Mouse (Mus musculus): Measurements from ENCODE around the gene Rin1. TPM values are rescaled to one million over a fixed set of nuclear protein-coding genes. Genes with fewer than 3 reads are reported as not detected.

Gene Rin1
- polyA plus RNA-seq, 1 experiment from 2014 or later, result 4.8 TPM

DNA sequence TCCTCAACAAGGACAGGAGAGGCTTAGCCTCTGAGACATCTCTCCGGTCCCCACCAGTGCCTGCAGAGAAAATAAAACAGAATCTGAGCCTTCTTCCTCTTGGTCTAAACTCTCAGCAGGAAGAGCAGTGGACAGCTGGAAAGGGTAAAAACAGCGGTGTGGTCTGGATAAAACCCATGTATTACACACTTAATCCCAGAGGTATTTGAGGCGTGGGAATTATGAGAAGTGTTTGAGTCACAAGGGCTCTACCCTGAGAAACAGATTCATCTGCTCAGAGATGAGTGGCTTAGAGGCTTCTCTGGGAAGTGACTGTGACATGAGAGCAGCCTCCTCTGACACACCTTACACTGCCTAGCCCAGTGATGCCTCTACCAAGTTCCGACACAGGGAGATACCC is 32.7 kb upstream of the Rin1 start:
- Histone ChIP-seq H3K4me1 (ENCODE audit: control insufficient read depth, insufficient read depth, low read length) (peaks cover 8% of the 10 kb centered on the region; the same call in 1 of the 2 replicates), H3K27me3 (ENCODE audit: control insufficient read depth, insufficient read depth, low read length) (no peaks in the 10 kb centered on the region), H3K9ac (ENCODE audit: low read depth, low read length) (no peak overlapping the region), H3K4me2 (replicated peaks; ENCODE audit: low read depth, low read length) (no peak overlapping the region), H3K9me3 (ENCODE audit: control insufficient read depth, low read length) (no peaks in the 10 kb centered on the region), H3K27ac (ENCODE audit: low read depth, low read length) (no peak overlapping the region), H3K36me3 (ENCODE audit: control insufficient read depth, insufficient read depth, low read length) (no peaks in the 10 kb centered on the region), H3K4me3 (ENCODE audit: low read length) (no peak overlapping the region)
- WGBS, result 90% methylated on average over 4 of the region's 4 CpGs
- ATAC-seq (ENCODE audit: low FRiP score, low TSS enrichment), result no peak

DNA sequence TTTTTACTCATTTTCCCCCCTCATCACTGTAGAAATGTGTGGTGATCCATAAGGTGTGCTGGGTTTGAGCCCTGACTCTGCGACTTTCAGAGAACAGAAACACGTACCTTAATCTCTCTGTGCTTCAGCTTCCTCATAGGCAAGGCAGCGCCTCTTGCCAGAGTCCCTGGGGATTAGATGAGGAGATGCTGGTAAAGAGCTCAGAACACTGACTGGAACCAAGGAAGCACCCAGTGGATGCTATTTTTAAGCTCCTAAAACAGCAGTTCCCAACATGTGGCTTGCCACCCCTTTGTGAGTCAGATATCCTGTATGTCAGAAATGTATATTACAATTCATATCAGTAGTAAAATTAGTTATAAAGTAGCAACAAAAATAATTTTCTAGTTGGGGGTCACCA is 32.1 kb upstream of the Rin1 start:
- Histone ChIP-seq H3K4me1 (ENCODE audit: control insufficient read depth, insufficient read depth, low read length) (peaks cover 8% of the 10 kb centered on the region; the same call in 1 of the 2 replicates), H3K9me3 (ENCODE audit: control insufficient read depth, low read length) (no peaks in the 10 kb centered on the region), H3K27ac (ENCODE audit: low read depth, low read length) (no peak overlapping the region), H3K9ac (ENCODE audit: low read depth, low read length) (no peak overlapping the region), H3K4me3 (ENCODE audit: low read length) (no peak overlapping the region), H3K4me2 (replicated peaks; ENCODE audit: low read depth, low read length) (no peak overlapping the region), H3K27me3 (ENCODE audit: control insufficient read depth, insufficient read depth, low read length) (no peaks in the 10 kb centered on the region), H3K36me3 (ENCODE audit: control insufficient read depth, insufficient read depth, low read length) (no peaks in the 10 kb centered on the region)
- 86% methylated on average over 3 of the region's 3 CpGs for WGBS
- ATAC-seq (ENCODE audit: low FRiP score, low TSS enrichment), result no peak

DNA sequence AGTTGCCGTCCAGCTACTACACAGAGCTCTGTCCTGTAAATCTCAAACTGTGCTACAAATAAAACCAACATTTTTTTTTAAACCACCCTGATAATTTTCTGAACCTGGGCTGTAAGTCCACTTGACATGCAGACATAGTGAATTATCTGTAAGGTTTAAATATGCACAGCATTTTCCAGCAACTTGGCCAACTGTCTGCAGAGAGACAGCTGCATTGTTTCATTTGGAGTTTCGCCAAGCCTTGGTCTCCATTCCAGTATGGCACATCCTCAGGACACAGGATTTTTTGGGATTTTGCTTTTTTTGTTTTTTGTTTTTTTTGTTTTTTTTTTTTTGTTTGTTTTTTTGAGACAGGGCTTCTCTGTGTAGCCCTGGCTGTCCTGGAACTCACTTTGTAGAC is 28.9 kb upstream of the Rin1 start:
- H3K4me3 ChIP-seq (ENCODE audit: low read length), result no peak overlapping the region
- ATAC-seq (ENCODE audit: low FRiP score, low TSS enrichment), result no peak
- 77% methylated on average over 2 of the region's 2 CpGs for WGBS

DNA sequence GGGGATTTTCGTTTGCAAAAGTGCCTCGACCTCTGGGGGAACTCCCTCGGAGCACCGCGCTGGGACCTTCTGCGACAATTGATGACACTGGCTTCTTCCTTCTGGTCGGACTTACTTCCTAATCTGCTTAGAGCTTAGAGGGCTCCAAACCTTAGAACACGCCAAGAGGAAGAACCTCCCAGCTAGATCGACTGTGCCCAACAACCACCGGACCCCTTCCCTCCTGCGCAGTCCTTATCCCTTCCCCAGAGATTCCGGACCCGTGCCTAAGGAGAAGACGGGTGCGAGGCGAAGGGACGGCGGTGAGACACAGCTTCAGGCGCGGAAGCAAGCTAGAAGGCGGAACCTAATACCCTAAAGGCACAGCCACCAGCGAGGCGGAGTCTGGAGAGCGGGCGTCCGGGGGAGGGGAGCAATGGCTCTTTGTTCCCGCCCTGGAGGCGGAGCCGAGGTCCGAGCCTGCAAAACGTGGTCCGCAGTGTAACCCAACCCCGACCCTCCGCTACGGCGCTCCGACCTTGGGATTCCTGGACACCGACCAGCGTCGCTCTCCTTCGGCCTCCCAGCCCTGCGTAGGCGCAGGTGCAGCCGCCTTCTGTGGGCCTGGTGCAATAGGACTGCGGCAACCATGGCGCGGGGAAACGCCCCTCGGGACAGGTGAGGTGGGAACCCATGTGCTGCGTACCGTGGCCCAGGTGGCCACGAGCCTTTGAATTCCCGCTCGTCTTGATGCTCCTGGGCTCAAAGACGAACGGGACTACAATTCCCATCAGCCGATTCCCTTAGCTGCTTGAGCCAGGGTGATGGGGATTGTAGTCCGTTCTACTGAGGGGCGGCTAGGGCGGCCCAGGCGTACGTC is 26.4 kb upstream of the Rin1 start, which contains the start of gene Slc29a2:
Gene Slc29a2 (plus strand): TSS at position 240 of the 859 bp plus-strand sequence.
- WGBS, result under 1% methylated on average over 62 of the region's 62 CpGs
- Histone ChIP-seq H3K36me3 (ENCODE audit: control insufficient read depth, insufficient read depth, low read length) (peaks cover 24% of the 10 kb centered on the region), H3K27ac (ENCODE audit: low read depth, low read length) (peak within 1 kb of the TSS; percentile 77), H3K4me3 (ENCODE audit: low read length) (peak within 1 kb of the TSS; percentile 67), H3K9ac (ENCODE audit: low read depth, low read length) (peak within 1 kb of the TSS; percentile 74), H3K27me3 (ENCODE audit: control insufficient read depth, insufficient read depth, low read length) (no peaks in the 10 kb centered on the region), H3K4me2 (replicated peaks; ENCODE audit: low read depth, low read length) (peak within 1 kb of the TSS; percentile 91), H3K9me3 (ENCODE audit: control insufficient read depth, low read length) (no peaks in the 10 kb centered on the region), H3K4me1 (ENCODE audit: control insufficient read depth, insufficient read depth, low read length) (0 out of 2 replicates have a peak, but pooled peaks cover 4% of the 10 kb centered on the region)
- ATAC-seq (ENCODE audit: low FRiP score, low TSS enrichment), result peak; percentile 96

More for the DNA sequence above, 28.9 kb upstream of the Rin1 start:
- Histone ChIP-seq H3K4me2 (replicated peaks; ENCODE audit: low read depth, low read length) (no peak overlapping the region), H3K9me3 (ENCODE audit: control insufficient read depth, low read length) (no peaks in the 10 kb centered on the region), H3K9ac (ENCODE audit: low read depth, low read length) (no peak overlapping the region), H3K4me1 (ENCODE audit: control insufficient read depth, insufficient read depth, low read length) (peaks cover 7% of the 10 kb centered on the region; the same call in 1 of the 2 replicates), H3K36me3 (ENCODE audit: control insufficient read depth, insufficient read depth, low read length) (0 out of 2 replicates have a peak, but pooled peaks cover 5% of the 10 kb centered on the region), H3K27me3 (ENCODE audit: control insufficient read depth, insufficient read depth, low read length) (no peaks in the 10 kb centered on the region), H3K27ac (ENCODE audit: low read depth, low read length) (no peak overlapping the region)

DNA sequence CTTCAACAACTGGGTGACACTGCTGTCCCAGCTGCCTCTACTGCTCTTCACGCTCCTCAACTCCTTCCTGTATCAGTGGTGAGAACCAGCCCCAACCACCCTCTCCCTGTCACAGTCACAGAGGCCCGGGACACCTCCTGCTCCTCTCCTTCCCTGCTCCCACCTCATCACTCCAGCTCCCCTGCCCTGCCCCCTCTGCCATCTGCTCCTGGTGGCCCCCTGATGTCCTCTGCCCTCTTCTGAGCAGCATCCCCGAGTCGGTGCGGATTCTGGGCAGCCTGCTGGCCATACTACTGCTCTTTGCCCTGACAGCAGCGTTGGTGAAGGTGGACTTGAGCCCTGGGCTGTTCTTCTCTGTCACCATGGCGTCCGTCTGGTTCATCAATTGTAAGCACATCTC is 24.2 kb upstream of the Rin1 start:
- 91% methylated on average over 8 of the region's 8 CpGs for WGBS
- H3K27ac ChIP-seq (ENCODE audit: low read depth, low read length), result no peak overlapping the region
- no peak overlapping the region for H3K4me3 ChIP-seq (ENCODE audit: low read length)
- H3K9ac ChIP-seq (ENCODE audit: low read depth, low read length), result no peak overlapping the region
- H3K4me2 ChIP-seq (replicated peaks; ENCODE audit: low read depth, low read length), result no peak overlapping the region
- no peaks in the 10 kb centered on the region for H3K27me3 ChIP-seq (ENCODE audit: control insufficient read depth, insufficient read depth, low read length)
- ATAC-seq (ENCODE audit: low FRiP score, low TSS enrichment), result no peak
- H3K4me1 ChIP-seq (ENCODE audit: control insufficient read depth, insufficient read depth, low read length), result 0 out of 2 replicates have a peak, but pooled peaks cover 4% of the 10 kb centered on the region
- H3K36me3 ChIP-seq (ENCODE audit: control insufficient read depth, insufficient read depth, low read length), result peaks cover 34% of the 10 kb centered on the region
- H3K9me3 ChIP-seq (ENCODE audit: control insufficient read depth, low read length), result no peaks in the 10 kb centered on the region

DNA sequence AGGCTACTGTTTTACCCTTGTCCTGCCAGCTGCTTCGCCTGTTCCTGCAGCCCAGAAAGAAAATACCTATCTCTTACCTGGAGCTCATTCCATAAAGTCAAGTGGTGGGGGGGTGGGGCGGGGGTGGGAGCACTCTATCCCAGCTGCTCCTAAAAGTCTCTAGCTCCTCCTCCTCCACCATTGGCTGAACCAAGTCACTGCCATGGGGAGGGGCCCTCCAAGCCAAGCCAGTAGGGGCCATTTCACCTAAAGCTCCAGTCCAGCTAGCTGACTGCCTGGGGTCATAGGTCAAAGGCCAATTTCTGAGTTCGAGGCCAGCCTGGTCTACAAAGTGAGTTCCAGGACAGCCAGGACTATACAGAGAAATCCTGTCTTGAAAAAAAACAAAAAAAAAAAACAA is 17.6 kb upstream of the Rin1 start:
- no peak overlapping the region for H3K27ac ChIP-seq (ENCODE audit: low read depth, low read length)
- peaks cover 24% of the 10 kb centered on the region for H3K36me3 ChIP-seq (ENCODE audit: control insufficient read depth, insufficient read depth, low read length)
- no peak overlapping the region for H3K9ac ChIP-seq (ENCODE audit: low read depth, low read length)
- 80% methylated on average over 3 of the region's 3 CpGs for WGBS
- no peak for ATAC-seq (ENCODE audit: low FRiP score, low TSS enrichment)
- no peak overlapping the region for H3K4me3 ChIP-seq (ENCODE audit: low read length)
- H3K27me3 ChIP-seq (ENCODE audit: control insufficient read depth, insufficient read depth, low read length), result no peaks in the 10 kb centered on the region
- 0 out of 2 replicates have a peak, but pooled peaks cover under 1% of the 10 kb centered on the region for H3K4me1 ChIP-seq (ENCODE audit: control insufficient read depth, insufficient read depth, low read length)
- no peak overlapping the region for H3K4me2 ChIP-seq (replicated peaks; ENCODE audit: low read depth, low read length)
- H3K9me3 ChIP-seq (ENCODE audit: control insufficient read depth, low read length), result no peaks in the 10 kb centered on the region

DNA sequence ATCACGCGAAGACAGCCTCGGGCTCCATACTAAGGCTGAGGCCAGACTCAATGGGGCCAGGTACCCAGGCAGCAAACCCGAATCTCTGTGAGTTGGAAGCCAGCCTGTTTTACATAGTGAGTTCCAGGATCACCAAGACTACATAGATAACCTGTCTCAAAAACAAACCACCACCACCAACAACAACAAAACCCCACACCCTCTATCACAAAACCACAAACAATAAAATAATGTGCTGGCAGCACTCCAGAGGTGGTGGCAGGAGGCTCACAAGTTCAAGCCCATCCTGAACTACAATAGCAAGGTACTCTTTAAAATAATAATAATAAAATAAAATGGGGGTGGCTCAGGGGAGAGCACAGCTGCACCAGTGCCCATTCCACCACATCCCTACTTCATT is 13.7 kb upstream of the Rin1 start:
- 86% methylated on average over 4 of the region's 4 CpGs for WGBS

DNA sequence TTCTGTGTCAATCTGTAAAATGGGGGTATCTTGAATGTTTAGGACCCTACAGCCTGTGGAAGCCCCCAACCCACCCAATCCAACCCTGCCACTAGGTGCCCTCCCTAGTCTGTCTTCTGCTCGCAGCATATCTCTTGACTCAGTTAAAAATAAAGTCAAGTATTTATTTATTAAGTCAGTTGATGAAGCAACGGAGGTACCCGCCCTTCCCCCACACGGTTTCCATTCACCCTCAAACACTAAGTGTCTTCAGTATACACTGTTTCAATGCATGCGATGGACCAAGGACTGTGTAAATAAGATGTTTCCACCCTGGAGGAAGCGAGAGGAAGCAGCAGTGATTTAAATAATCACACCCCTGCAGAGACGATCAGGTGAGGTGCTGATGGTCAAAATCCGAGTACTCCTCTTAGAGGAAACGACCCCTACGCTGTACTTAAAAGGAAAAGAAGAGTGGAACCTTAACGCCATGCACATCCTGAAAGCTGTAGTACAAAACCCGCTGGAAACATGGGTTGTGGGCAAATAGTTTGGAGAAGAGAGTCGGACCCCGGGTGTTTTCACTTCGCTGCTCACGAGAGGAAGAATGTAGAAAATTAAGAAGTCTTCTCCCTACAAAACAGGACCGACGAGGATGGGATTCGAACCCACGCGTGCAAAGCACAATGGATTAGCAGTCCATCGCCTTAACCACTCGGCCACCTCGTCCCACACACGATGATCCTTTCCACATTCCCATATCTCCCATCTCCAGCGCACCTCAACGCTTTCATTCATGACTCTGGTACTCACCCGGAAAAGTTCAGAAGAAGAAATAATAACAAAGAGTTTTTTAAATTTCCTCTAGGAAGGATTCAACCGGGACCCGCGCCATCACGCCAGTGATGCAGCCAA is 12.4 kb upstream of the Rin1 start:
- Histone ChIP-seq H3K4me3 (ENCODE audit: low read length) (peak overlapping the region; percentile 80), H3K9ac (ENCODE audit: low read depth, low read length) (peak overlapping the region; percentile 91), H3K4me1 (ENCODE audit: control insufficient read depth, insufficient read depth, low read length) (peaks cover 24% of the 10 kb centered on the region), H3K27me3 (ENCODE audit: control insufficient read depth, insufficient read depth, low read length) (no peaks in the 10 kb centered on the region), H3K9me3 (ENCODE audit: control insufficient read depth, low read length) (no peaks in the 10 kb centered on the region), H3K4me2 (replicated peaks; ENCODE audit: low read depth, low read length) (peak overlapping the region; percentile 99), H3K27ac (ENCODE audit: low read depth, low read length) (peak overlapping the region; percentile 88; the same call in 1 of the 2 replicates), H3K36me3 (ENCODE audit: control insufficient read depth, insufficient read depth, low read length) (no peaks in the 10 kb centered on the region)
- peak; percentile 56 for ATAC-seq (ENCODE audit: low FRiP score, low TSS enrichment)
- 5% methylated on average over 32 of the region's 32 CpGs for WGBS

More for the DNA sequence above, 13.7 kb upstream of the Rin1 start:
- Histone ChIP-seq H3K9ac (ENCODE audit: low read depth, low read length) (no peak overlapping the region), H3K4me3 (ENCODE audit: low read length) (no peak overlapping the region), H3K36me3 (ENCODE audit: control insufficient read depth, insufficient read depth, low read length) (peaks cover under 1% of the 10 kb centered on the region; the same call in 1 of the 2 replicates), H3K4me1 (ENCODE audit: control insufficient read depth, insufficient read depth, low read length) (peaks cover 19% of the 10 kb centered on the region), H3K27ac (ENCODE audit: low read depth, low read length) (no peak overlapping the region), H3K27me3 (ENCODE audit: control insufficient read depth, insufficient read depth, low read length) (no peaks in the 10 kb centered on the region), H3K4me2 (replicated peaks; ENCODE audit: low read depth, low read length) (no peak overlapping the region), H3K9me3 (ENCODE audit: control insufficient read depth, low read length) (no peaks in the 10 kb centered on the region)
- ATAC-seq (ENCODE audit: low FRiP score, low TSS enrichment), result no peak

Measured in kidney, embryonic 14.5 days (tissue).